9 mouse cellular contexts compared by ENCODE assay signal in genomic region chr3:61535751-61536150, GRCm38 (mm10).
"Had no signal": no experiment of that assay in that cellular context is flagged by ENCODE, and none has a peak within 500 bp of the region (broad histone marks: within the 10 kb centered on the region; RNA-seq: fewer than 3 reads in every experiment).

No protein-coding gene starts in this region.

- ATAC-seq: intestine, embryonic 16.5 days; midbrain, embryonic 16.5 days had no signal

- DNase-seq: kidney, adult 2 months; kidney, postnatal 14 days; left cerebral cortex, postnatal 4 days; lung, adult 18-20 months; retina, postnatal 1 day; right cerebral cortex, postnatal 14 days; thymus, postnatal 25 days had no signal
